Mouse (Mus musculus) testis, adult 2 months (tissue): ENCODE results near the gene Clec16a.

Experiments
- CTCF ChIP-seq: fragments of 200-500 bp; IDR thresholded peaks from 2 replicates; pipeline ENCODE4 v1.5.1; 2012; ENCODE audit warnings: low read depth, mild to moderate bottlenecking, inconsistent platforms, low read length, moderate library complexity; ENCODE audit not compliant: control insufficient read depth, insufficient read depth, insufficient replicate concordance
- POLR2A ChIP-seq: fragments of 200-500 bp; IDR thresholded peaks from 2 replicates; pipeline ENCODE4 v1.6.1; 2012; ENCODE audit warnings: low read depth, mild to moderate bottlenecking, inconsistent platforms, low read length, moderate library complexity; ENCODE audit not compliant: control insufficient read depth

DNA sequence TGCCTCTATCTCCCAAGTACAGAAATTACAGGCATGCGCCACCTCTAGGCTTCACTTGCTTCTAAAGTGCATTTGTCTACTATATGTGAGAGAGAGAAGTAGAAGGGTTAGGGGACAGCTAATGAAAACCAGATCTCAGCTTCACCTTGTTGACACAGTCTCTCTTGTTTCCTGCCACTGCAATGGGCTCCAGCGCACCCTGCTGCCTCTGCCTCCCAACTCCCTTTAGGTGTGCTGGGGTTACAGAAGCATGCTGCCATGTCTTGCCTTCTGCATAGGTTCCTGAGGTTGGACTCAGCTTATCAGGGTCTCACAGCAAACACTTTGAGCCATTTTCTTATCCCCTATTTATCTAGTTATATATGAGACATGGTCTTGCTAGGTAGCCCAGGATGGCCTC, 129.8 kb downstream of the Clec16a start:
- TF ChIP-seq POLR2A, result no peak
- TF ChIP-seq CTCF, result no peak
